Mouse (Mus musculus) C2C12 (cell line): ENCODE results near the gene Acot1.

ENCODE experiments used
- CTCF ChIP-seq: IDR thresholded peaks from one replicate; pipeline ENCODE4 v1.5.1; 2011; ENCODE audit not compliant: control insufficient read depth, insufficient read depth, insufficient read length
- FOSL1 ChIP-seq: IDR thresholded peaks from one replicate; pipeline ENCODE4 v1.8.0; 2011; ENCODE audit warnings: mild to moderate bottlenecking, low read length; ENCODE audit not compliant: poor library complexity, insufficient read depth, severe bottlenecking
- MAX ChIP-seq: IDR thresholded peaks from one replicate; pipeline ENCODE4 v1.6.1; 2011; ENCODE audit warnings: mild to moderate bottlenecking, control low read depth
- MYOD1 ChIP-seq: IDR thresholded peaks from one replicate; pipeline ENCODE4 v1.6.1; 2011; ENCODE audit warnings: low read depth; ENCODE audit not compliant: control insufficient read depth, insufficient read length
- USF1 ChIP-seq: IDR thresholded peaks from one replicate; pipeline ENCODE4 v1.6.1; 2011; ENCODE audit warnings: low read depth, mild to moderate bottlenecking, control low read depth, moderate library complexity

DNA sequence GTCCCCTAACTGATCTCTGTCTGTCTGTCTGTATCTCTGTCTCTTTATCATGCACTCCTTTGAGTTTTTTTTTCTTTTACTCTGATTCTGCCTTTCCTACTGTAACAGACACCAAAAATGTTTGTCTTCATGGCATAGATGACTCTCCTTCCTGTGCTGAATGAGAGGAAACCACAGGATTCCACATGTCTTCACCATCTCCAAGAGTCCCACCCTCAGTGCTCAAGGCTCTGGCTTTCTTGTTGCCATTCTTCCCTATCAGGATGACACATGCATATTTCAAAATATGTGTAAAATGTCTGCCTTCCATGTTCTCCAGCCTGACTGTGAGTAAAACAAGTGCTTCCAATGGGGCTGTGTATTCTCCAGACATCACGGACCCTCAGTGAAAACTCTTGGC is 37.6 kb downstream of the Acot1 start:
- TF ChIP-seq CTCF (no peak), USF1 (no peak), MAX (no peak), FOSL1 (no peak), MYOD1 (no peak)
